Mouse (Mus musculus) T-cell, adult 2 months (primary cell): ENCODE results near the gene Pacrg.

Source experiments
- DNase-seq: peaks from one replicate; pipeline ENCODE4 v3.0.0; 2022; ENCODE audit warnings: low spot score

Gene Pacrg

DNA sequence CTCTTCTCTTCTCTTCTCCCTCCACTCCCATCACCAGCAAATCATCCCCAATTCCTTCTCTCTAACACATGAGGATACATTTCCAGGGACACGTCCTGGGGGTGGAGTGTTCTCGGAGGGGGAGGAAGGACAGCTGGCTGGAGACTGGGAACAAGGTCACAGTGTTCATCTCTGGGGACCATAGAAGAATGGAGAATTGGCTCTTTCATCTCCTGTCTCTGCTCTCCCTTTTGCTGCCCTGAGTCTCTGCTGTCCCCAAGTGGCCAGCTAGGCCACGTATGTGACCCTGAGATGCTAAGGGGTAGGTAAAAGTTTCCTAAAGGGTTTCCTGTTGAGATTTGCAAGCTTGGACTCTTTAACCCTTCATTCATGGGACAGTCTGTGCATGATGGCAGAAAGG is 347.0 kb downstream of the Pacrg start:
- no peak for DNase-seq

DNA sequence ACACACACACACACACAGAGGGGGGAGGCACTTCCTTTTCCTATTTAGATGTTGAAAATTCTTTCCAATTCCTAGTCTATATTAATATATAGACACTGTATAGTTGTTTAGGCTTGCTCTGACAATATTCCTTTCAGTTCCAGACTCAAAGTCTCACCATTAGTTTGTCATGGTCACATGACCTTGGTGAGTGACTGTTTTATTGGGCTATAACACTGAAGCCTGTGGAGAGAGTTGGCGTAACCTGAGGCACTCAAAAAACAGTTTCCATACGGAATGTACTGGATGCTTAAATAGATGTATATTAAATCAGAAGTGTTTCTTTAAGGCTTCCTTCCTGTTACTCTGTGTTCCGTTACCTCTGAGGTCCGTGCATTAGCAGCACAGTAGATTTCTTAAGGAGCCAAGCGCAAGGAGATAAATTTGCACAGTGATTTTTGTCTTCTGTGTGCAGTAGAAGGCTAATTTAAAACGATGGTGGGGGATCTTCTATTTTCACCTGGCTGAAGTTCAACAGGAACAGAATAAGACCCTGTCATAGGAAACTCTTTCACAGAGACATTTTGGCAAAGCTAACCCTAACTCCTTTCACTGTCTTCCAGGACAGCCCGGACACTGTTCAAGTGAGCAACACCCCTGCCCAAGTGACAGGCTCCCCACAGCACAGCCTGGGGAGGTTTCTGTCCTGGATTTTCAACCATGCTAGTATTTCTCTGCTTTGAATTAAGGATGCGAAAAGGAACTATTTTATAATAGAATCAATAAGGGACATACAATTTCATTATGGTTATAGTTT is 349.5 kb downstream of the Pacrg start:
- no peak for DNase-seq

- no peak for DNase-seq
Observed at GRCm38 (mm10) chr17:10488873-10489272, 351.2 kb downstream of the Pacrg start.

GRCm38 (mm10) chr17:10483945-10484546 is 356.1 kb downstream of the Pacrg start:
- no peak for DNase-seq

DNA sequence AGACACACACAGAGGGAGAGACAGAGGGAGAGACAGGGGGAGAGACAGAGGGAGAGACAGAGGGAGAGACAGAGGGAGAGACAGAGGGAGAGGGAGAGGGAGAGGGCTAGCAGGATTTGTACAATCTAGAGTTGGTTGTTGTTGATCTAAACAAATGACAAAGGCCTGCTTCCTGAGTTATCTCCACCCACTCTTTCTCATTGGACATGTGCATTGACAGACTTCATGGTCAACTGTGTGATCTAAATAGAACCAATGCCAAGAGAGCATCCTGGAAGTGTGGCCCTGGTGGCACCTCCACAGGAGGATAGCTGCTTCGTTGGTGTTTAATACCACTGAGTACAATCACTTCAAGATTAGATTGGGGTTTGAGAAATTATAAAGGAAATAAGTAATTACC is 359.0 kb downstream of the Pacrg start:
- DNase-seq, result no peak

GRCm38 (mm10) chr17:10479020-10479707 is 360.9 kb downstream of the Pacrg start:
- no peak for DNase-seq

DNA sequence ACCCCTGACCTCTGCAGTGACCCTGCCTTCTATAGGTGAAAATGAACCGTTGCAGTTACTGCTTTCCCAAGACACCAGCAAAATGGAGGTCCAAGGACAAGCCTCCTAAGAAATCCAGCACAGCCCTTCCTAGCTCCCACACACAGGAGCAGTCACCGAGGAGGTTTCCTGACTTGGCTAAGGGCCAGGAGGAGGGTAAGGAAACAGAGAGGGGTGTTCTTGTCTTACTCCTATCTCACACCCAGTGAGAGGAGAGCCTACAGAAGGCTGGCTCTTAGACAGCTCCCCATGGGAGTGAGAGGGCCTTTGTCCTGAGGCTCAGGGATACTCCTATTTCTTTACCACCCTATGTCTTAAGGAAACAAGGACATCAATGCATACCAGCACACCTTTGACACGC is 361.7 kb downstream of the Pacrg start:
- DNase-seq, result no peak

GRCm38 (mm10) chr17:10476807-10477206 is 363.3 kb downstream of the Pacrg start:
- no peak for DNase-seq

- no peak for DNase-seq
Observed at GRCm38 (mm10) chr17:10474972-10475371, 365.1 kb downstream of the Pacrg start.

- no peak for DNase-seq
Observed at GRCm38 (mm10) chr17:10473826-10474384, 366.2 kb downstream of the Pacrg start.

DNA sequence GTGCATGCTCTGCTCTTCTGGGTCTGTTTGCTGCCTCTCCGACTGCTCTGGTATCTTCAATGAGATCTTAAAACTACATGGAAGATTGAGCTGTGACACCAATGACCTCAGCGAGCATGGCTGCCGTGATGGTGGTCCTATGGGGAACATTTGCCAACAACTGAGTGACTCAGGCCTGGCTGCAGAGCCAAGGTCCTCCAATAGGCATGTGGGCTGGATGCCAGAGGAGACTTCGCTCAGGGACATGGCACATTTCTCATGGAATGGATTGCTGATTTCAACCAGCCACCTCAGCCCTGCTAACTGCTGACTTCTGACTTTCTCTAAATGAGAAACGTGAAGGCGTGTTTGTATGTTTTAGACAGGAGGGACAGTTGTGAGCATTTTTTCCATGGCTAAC is 366.9 kb downstream of the Pacrg start:
- no peak for DNase-seq

GRCm38 (mm10) chr17:10469874-10470568 is 370.1 kb downstream of the Pacrg start:
- DNase-seq, result no peak

DNA sequence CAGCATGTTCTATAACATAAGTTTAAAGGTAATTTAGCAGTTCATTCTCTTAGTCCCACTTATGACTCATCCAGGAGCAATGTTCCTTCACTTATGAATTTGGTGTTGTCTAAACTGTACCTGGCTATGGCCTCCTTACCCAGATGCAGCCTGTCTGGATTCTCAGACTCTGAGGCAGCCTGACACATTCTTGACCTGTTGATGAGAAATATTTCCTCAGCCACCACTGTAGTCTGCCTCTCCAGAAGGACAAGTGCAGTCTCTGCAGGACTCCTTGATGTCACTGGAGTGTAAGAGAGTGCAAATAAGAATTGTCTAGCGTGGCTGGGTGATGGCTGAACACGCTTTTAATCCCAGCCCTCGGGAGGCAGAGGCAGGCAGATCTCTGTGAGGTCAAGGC is 373.0 kb downstream of the Pacrg start:
- DNase-seq, result no peak

- DNase-seq, result no peak
Observed at GRCm38 (mm10) chr17:10465467-10465866, 374.6 kb downstream of the Pacrg start.

GRCm38 (mm10) chr17:10464700-10465099 is 375.4 kb downstream of the Pacrg start:
- no peak for DNase-seq

GRCm38 (mm10) chr17:10463626-10464025 is 376.5 kb downstream of the Pacrg start:
- DNase-seq, result no peak

GRCm38 (mm10) chr17:10460916-10461315 is 379.2 kb downstream of the Pacrg start:
- DNase-seq, result no peak

- no peak for DNase-seq
Observed at GRCm38 (mm10) chr17:10458743-10459142, 381.4 kb downstream of the Pacrg start.

GRCm38 (mm10) chr17:10456409-10456808 is 383.7 kb downstream of the Pacrg start:
- DNase-seq, result no peak

DNA sequence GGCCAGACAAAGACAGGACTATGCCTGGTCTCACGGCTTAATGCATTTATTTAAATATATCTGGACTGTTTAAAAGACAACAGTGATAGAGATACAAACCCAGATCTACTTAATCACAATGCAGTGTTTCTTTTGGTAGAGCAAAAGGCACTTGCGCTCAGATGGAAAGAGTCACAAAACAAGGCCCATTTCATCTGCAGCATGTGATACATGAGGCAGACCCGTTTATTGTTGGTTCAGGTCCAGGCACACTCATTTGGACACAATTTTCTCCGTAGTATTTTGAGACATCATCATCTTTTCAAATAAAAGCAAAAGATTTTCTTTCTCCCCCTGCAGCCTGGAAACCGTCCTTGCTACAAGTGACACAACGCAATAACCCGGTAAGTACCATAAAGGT is 384.1 kb downstream of the Pacrg start:
- no peak for DNase-seq

GRCm38 (mm10) chr17:10454406-10454805 is 385.7 kb downstream of the Pacrg start:
- no peak for DNase-seq

DNA sequence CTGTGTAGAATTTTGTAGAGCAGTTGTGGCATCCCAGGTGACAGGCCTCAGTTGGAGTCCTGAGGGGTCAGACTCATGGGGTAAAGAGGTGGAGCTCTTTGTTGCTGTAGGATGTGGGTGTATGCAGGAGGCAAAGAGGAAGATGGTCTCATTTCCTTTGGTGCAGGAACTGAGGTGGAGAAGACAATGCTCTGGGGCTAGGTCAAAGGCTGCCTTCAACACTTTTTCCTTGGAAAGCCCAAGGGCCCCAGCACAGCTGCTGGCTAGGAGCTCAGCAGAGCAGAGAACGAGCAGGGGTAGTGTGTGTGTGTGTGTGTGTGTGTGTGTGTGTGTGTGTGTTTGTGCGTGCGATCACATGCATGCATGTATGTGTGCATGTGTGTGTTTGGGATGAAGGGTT is 387.3 kb downstream of the Pacrg start:
- DNase-seq, result no peak
